Mouse (Mus musculus) ES-Bruce4 (cell line): ENCODE measurements around the gene Car5a.

Source experiments
- CTCF ChIP-seq: IDR thresholded peaks from one replicate; pipeline ENCODE4 v1.8.1; 2011; ENCODE audit warnings: low read depth, low read length
- POLR2A ChIP-seq: IDR thresholded peaks from one replicate; pipeline ENCODE4 v1.8.1; 2011; ENCODE audit warnings: low read length; ENCODE audit not compliant: insufficient read depth

DNA sequence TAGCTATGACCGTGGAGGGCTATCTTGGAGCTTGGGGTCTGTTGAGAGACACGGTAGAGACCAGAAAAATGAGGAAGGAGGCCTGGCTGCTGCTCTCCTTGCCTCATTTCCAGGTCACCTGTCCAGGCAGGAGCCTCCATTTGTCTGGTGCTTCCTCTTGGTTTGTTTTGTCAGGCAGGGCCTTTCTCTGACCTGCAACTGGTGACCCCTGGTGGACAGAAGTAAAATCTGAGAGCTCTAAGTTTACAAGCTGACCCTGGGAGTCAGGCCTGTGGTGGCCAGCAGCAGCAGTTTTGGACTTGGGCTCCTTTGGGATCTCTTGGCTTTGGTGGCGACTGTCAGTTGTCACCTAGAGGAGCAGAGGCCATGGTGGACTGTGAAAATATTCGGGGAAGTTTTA, 10.2 kb downstream of the Car5a start:
- TF ChIP-seq CTCF (peak; percentile 56), POLR2A (no peak)
